Mouse (Mus musculus) erythroblast, embryonic 14.5 days (primary cell): ENCODE data around the gene Ttyh3.

Source experiments
- GATA1 ChIP-seq: IDR thresholded peaks from 2 replicates; pipeline ENCODE4 v1.6.1; 2012; ENCODE audit warnings: low read length, inconsistent platforms, mixed read lengths
- TAL1 ChIP-seq: IDR thresholded peaks from 3 replicates; pipeline ENCODE4 v1.6.1; 2012; ENCODE audit warnings: low read length, inconsistent platforms, mixed read lengths

DNA sequence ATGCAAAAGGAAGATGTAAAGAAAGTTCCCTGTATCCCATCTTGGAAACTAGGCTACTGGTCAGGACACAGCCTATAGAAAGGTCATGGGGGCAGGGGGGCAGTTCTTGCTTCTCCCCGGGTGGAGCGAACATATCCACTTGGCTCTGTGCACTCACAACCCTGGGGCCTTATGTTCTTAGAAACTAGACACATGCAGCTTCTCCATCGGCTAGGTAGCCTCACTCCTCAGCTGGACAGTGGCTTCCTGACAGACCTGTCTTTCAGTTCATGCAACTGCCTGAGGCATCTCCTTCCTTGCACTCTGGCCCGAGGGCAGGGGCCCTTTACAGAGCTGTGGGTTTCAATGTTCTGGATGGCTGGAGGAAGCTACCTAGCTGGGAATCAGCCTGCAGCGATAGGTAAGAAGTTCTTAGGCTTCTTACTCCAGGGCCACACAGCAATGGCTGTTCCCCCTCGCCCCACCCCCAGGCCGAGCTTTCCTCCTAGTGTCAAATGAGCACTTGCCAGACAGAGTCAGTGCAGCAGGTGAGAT lies 1.1 kb upstream of the Ttyh3 start:
- TF ChIP-seq GATA1 = no peak
- TF ChIP-seq TAL1 = no peak
